Mouse (Mus musculus): ENCODE results near the gene Msi2. TPM values are rescaled to one million over a fixed set of nuclear protein-coding genes. Genes with fewer than 3 reads are reported as not detected.

Msi2 gene
- polyA plus RNA-seq, 1 experiment from 2014 or later: 21.3 TPM

- Histone ChIP-seq H3K36me3 (no peaks in the 10 kb centered on the region), H3K4me1 (peaks cover 65% of the 10 kb centered on the region), H3K27ac (no peak overlapping the region), H3K4me3 (no peak overlapping the region), H3K9me3 (no peaks in the 10 kb centered on the region), H3K27me3 (no peaks in the 10 kb centered on the region), H3K9ac (no peak overlapping the region), H3K4me2 (replicated peaks) (no peak overlapping the region)
- WGBS: 81% methylated on average over 13 of the region's 13 CpGs
- ATAC-seq (ENCODE audit: low FRiP score, low read depth): no peak
Observed at GRCm38 (mm10) chr11:88538710-88539340, 179.5 kb downstream of the Msi2 start.

GRCm38 (mm10) chr11:88537344-88537743 is 181.0 kb downstream of the Msi2 start:
- peaks cover 54% of the 10 kb centered on the region for H3K4me1 ChIP-seq
- WGBS: 69% methylated on average over 7 of the region's 7 CpGs
- H3K36me3 ChIP-seq: no peaks in the 10 kb centered on the region
- no peak overlapping the region for H3K9ac ChIP-seq
- no peak overlapping the region for H3K4me2 ChIP-seq (replicated peaks)
- no peak for ATAC-seq (ENCODE audit: low FRiP score, low read depth)
- H3K27me3 ChIP-seq: no peaks in the 10 kb centered on the region
- no peaks in the 10 kb centered on the region for H3K9me3 ChIP-seq
- no peak overlapping the region for H3K27ac ChIP-seq
- H3K4me3 ChIP-seq: no peak overlapping the region

- H3K27ac ChIP-seq: no peak overlapping the region
- no peaks in the 10 kb centered on the region for H3K27me3 ChIP-seq
- no peak overlapping the region for H3K4me2 ChIP-seq (replicated peaks)
- H3K4me1 ChIP-seq: peaks cover 50% of the 10 kb centered on the region
- no peak for ATAC-seq (ENCODE audit: low FRiP score, low read depth)
- H3K9me3 ChIP-seq: no peaks in the 10 kb centered on the region
- no peak overlapping the region for H3K9ac ChIP-seq
- WGBS: 98% methylated on average over 2 of the region's 2 CpGs
- H3K4me3 ChIP-seq: no peak overlapping the region
- no peaks in the 10 kb centered on the region for H3K36me3 ChIP-seq
Observed at GRCm38 (mm10) chr11:88536861-88537260, 181.5 kb downstream of the Msi2 start.

GRCm38 (mm10) chr11:88534331-88534929 is 183.9 kb downstream of the Msi2 start:
- 18% methylated on average over 11 of the region's 11 CpGs for whole genome bisulfite sequencing
- H3K9me3 ChIP-seq: no peaks in the 10 kb centered on the region
- H3K27me3 ChIP-seq: no peaks in the 10 kb centered on the region
- no peak for ATAC-seq (ENCODE audit: low FRiP score, low read depth)
- H3K4me1 ChIP-seq: peaks cover 43% of the 10 kb centered on the region
- no peaks in the 10 kb centered on the region for H3K36me3 ChIP-seq
- H3K9ac ChIP-seq: no peak overlapping the region
- H3K27ac ChIP-seq: no peak overlapping the region
- H3K4me3 ChIP-seq: no peak overlapping the region
- no peak overlapping the region for H3K4me2 ChIP-seq (replicated peaks)

- Histone ChIP-seq H3K9me3 (no peaks in the 10 kb centered on the region), H3K27ac (no peak overlapping the region), H3K27me3 (no peaks in the 10 kb centered on the region), H3K36me3 (no peaks in the 10 kb centered on the region), H3K4me1 (peaks cover 53% of the 10 kb centered on the region), H3K4me2 (replicated peaks) (no peak overlapping the region), H3K9ac (no peak overlapping the region), H3K4me3 (no peak overlapping the region)
- no peak for ATAC-seq (ENCODE audit: low FRiP score, low read depth)
- 85% methylated on average over 2 of the region's 2 CpGs for WGBS
Observed at GRCm38 (mm10) chr11:88532016-88532415, 186.3 kb downstream of the Msi2 start.

GRCm38 (mm10) chr11:88530032-88530431 is 188.3 kb downstream of the Msi2 start:
- Histone ChIP-seq H3K4me1 (peaks cover 66% of the 10 kb centered on the region), H3K4me3 (no peak overlapping the region), H3K27ac (no peak overlapping the region)

GRCm38 (mm10) chr11:88528522-88529101 is 189.7 kb downstream of the Msi2 start:
- Histone ChIP-seq H3K27me3 (no peaks in the 10 kb centered on the region), H3K27ac (peak overlapping the region; percentile 63; the same call in 1 of the 2 replicates), H3K36me3 (no peaks in the 10 kb centered on the region), H3K4me3 (no peak overlapping the region), H3K4me1 (peaks cover 66% of the 10 kb centered on the region), H3K9me3 (no peaks in the 10 kb centered on the region), H3K9ac (no peak overlapping the region), H3K4me2 (replicated peaks) (peak overlapping the region; percentile 21)
- no peak for ATAC-seq (ENCODE audit: low FRiP score, low read depth)
- 19% methylated on average over 8 of the region's 8 CpGs for WGBS

More at GRCm38 (mm10) chr11:88530032-88530431, 188.3 kb downstream of the Msi2 start:
- Histone ChIP-seq H3K27me3 (no peaks in the 10 kb centered on the region), H3K36me3 (no peaks in the 10 kb centered on the region), H3K9ac (no peak overlapping the region), H3K4me2 (replicated peaks) (no peak overlapping the region), H3K9me3 (no peaks in the 10 kb centered on the region)
- ATAC-seq (ENCODE audit: low FRiP score, low read depth): no peak
- WGBS: 82% methylated on average over 4 of the region's 4 CpGs

- 16% methylated on average over 7 of the region's 7 CpGs for WGBS
- Histone ChIP-seq H3K36me3 (no peaks in the 10 kb centered on the region), H3K4me3 (no peak overlapping the region), H3K9ac (no peak overlapping the region), H3K27ac (no peak overlapping the region), H3K4me1 (peaks cover 75% of the 10 kb centered on the region), H3K27me3 (no peaks in the 10 kb centered on the region), H3K4me2 (replicated peaks) (no peak overlapping the region), H3K9me3 (no peaks in the 10 kb centered on the region)
- no peak for ATAC-seq (ENCODE audit: low FRiP score, low read depth)
Observed at GRCm38 (mm10) chr11:88526711-88527110, 191.6 kb downstream of the Msi2 start.

- peak overlapping the region; percentile 73; the same call in 1 of the 2 replicates for H3K27ac ChIP-seq
Observed at GRCm38 (mm10) chr11:88524790-88525575, 193.3 kb downstream of the Msi2 start.

GRCm38 (mm10) chr11:88524437-88524789 is 193.9 kb downstream of the Msi2 start:
- H3K9ac ChIP-seq: no peak overlapping the region
- H3K4me2 ChIP-seq (replicated peaks): no peak overlapping the region
- no peaks in the 10 kb centered on the region for H3K36me3 ChIP-seq
- no peak; the same call in 1 of the 2 replicates for ATAC-seq (ENCODE audit: low FRiP score, low read depth)
- H3K27me3 ChIP-seq: no peaks in the 10 kb centered on the region
- H3K9me3 ChIP-seq: no peaks in the 10 kb centered on the region
- no peak overlapping the region for H3K4me3 ChIP-seq
- peak overlapping the region; percentile 73; the same call in 1 of the 2 replicates for H3K27ac ChIP-seq
- H3K4me1 ChIP-seq: peaks cover 69% of the 10 kb centered on the region

More at GRCm38 (mm10) chr11:88524790-88525575, 193.3 kb downstream of the Msi2 start:
- no peak overlapping the region for H3K9ac ChIP-seq
- H3K4me2 ChIP-seq (replicated peaks): no peak overlapping the region; the same call in 1 of the 2 replicates
- peaks cover 74% of the 10 kb centered on the region for H3K4me1 ChIP-seq
- 30% methylated on average over 10 of the region's 10 CpGs for WGBS
- peak; percentile 70 for ATAC-seq (ENCODE audit: low FRiP score, low read depth)
- no peaks in the 10 kb centered on the region for H3K36me3 ChIP-seq
- H3K9me3 ChIP-seq: no peaks in the 10 kb centered on the region
- H3K4me3 ChIP-seq: no peak overlapping the region
- H3K27me3 ChIP-seq: no peaks in the 10 kb centered on the region

GRCm38 (mm10) chr11:88523921-88524320 is 194.4 kb downstream of the Msi2 start:
- H3K9ac ChIP-seq: no peak overlapping the region
- no peak overlapping the region for H3K4me2 ChIP-seq (replicated peaks)
- ATAC-seq (ENCODE audit: low FRiP score, low read depth): no peak
- no peaks in the 10 kb centered on the region for H3K36me3 ChIP-seq
- 54% methylated on average over 4 of the region's 4 CpGs for WGBS
- H3K4me3 ChIP-seq: no peak overlapping the region
- H3K4me1 ChIP-seq: peaks cover 64% of the 10 kb centered on the region
- H3K27me3 ChIP-seq: no peaks in the 10 kb centered on the region
- no peaks in the 10 kb centered on the region for H3K9me3 ChIP-seq
- 0 out of 2 replicates have a peak overlapping the region, but pooled peaks have one; percentile 73 for H3K27ac ChIP-seq

- Histone ChIP-seq H3K4me3 (no peak overlapping the region), H3K4me2 (replicated peaks) (no peak overlapping the region), H3K9ac (no peak overlapping the region), H3K27ac (no peak overlapping the region), H3K27me3 (no peaks in the 10 kb centered on the region), H3K9me3 (no peaks in the 10 kb centered on the region), H3K4me1 (peaks cover 60% of the 10 kb centered on the region), H3K36me3 (no peaks in the 10 kb centered on the region)
- ATAC-seq (ENCODE audit: low FRiP score, low read depth): no peak
- WGBS: 77% methylated on average over 6 of the region's 6 CpGs
Observed at GRCm38 (mm10) chr11:88523511-88523910, 194.8 kb downstream of the Msi2 start.
